Mouse (Mus musculus) MEL (cell line): ENCODE data around the gene Ndel1. TPM values are rescaled to one million over a fixed set of nuclear protein-coding genes. Genes with fewer than 3 reads are reported as not detected.

Experiments used
- DNase-seq: peaks from one replicate; pipeline ENCODE4 v3.0.0; 2011; ENCODE audit warnings: low read depth, low spot score
- H3K27ac ChIP-seq: 2 replicates; pipeline ENCODE4 v1.5.1; 2012; ENCODE audit warnings: low read depth, mild to moderate bottlenecking, control low read depth, low read length, moderate library complexity; ENCODE audit not compliant: control insufficient read depth
- H3K27me3 ChIP-seq, 2 experiments: fragments of 150-350 bp in 1 of 2; sonication (generic) in 1 of 2; 2 replicates each; pipeline ENCODE4 v1.6.1; 2012; ENCODE audit warnings: low read length in 2 of 2, mild to moderate bottlenecking in 2 of 2, improper control_type of control experiment in 1 of 2, moderate library complexity in 1 of 2; ENCODE audit not compliant: insufficient read depth in 2 of 2, control insufficient read depth in 1 of 2
- H3K36me3 ChIP-seq, 2 experiments: 2 replicates each; pipeline ENCODE4 v1.6.1; 2012 to 2014; ENCODE audit warnings: low read length in 2 of 2, improper control_type of control experiment in 1 of 2, inconsistent platforms in 1 of 2, mild to moderate bottlenecking in 1 of 2; ENCODE audit not compliant: insufficient read depth in 2 of 2, control insufficient read depth in 1 of 2
- H3K4me1 ChIP-seq, 2 experiments: fragments of 150-350 bp in 1 of 2; sonication (generic) in 1 of 2; 2 replicates each; pipeline ENCODE4 v1.6.1; 2012; ENCODE audit warnings: low read length in 2 of 2, improper control_type of control experiment in 1 of 2, mild to moderate bottlenecking in 1 of 2; ENCODE audit not compliant: insufficient read depth in 2 of 2, control insufficient read depth in 1 of 2
- H3K4me3 ChIP-seq, 2 experiments: fragments of 150-350 bp in 1 of 2; sonication (generic) in 1 of 2; 2 replicates each; pipeline ENCODE4 v1.5.1; 2012; ENCODE audit warnings: low read depth in 2 of 2, low read length in 2 of 2, mild to moderate bottlenecking in 2 of 2, moderate library complexity in 2 of 2, control low read depth in 1 of 2, improper control_type of control experiment in 1 of 2; ENCODE audit not compliant: control insufficient read depth in 1 of 2, insufficient read depth in 1 of 2
- H3K79me2 ChIP-seq: 2 replicates; pipeline ENCODE4 v1.6.1; 2012; ENCODE audit warnings: mild to moderate bottlenecking, low read length, moderate library complexity; ENCODE audit not compliant: control insufficient read depth, poor library complexity, insufficient read depth
- H3K9ac ChIP-seq: 2 replicates; pipeline ENCODE4 v1.6.1; 2012; ENCODE audit warnings: low read depth, mild to moderate bottlenecking, control low read depth, low read length, moderate library complexity; ENCODE audit not compliant: control insufficient read depth, poor library complexity, severe bottlenecking
- H3K9me3 ChIP-seq: fragments of 150-350 bp; sonication (generic); replicated peaks from 2 replicates; pipeline ENCODE4 v1.6.1; 2012; ENCODE audit warnings: mild to moderate bottlenecking, low read length, improper control_type of control experiment, moderate library complexity; ENCODE audit not compliant: insufficient read depth
- CHD2 ChIP-seq: IDR thresholded peaks from 2 replicates; pipeline ENCODE4 v1.6.1; 2011; ENCODE audit warnings: low read length, improper control_type of control experiment
- CTCF ChIP-seq, 3 experiments: IDR thresholded peaks in 2 of 3; conservative IDR thresholded peaks in 1 of 3; 2 replicates each; pipeline ENCODE4 v1.5.1; 2011 to 2012; ENCODE audit warnings: low read length in 3 of 3, low read depth in 2 of 3, mild to moderate bottlenecking in 2 of 3, improper control_type of control experiment in 1 of 3, inconsistent platforms in 1 of 3, mixed read lengths in 1 of 3, moderate library complexity in 1 of 3; ENCODE audit not compliant: control insufficient read depth in 1 of 3, insufficient read depth in 1 of 3, poor library complexity in 1 of 3, severe bottlenecking in 1 of 3
- EP300 ChIP-seq, 2 experiments: IDR thresholded peaks; 2 replicates each; pipeline ENCODE4 v1.6.1; 2011; ENCODE audit warnings: improper control_type of control experiment in 2 of 2, low read length in 2 of 2, low read depth in 1 of 2, mild to moderate bottlenecking in 1 of 2
- ETS1 ChIP-seq: IDR thresholded peaks from 2 replicates; pipeline ENCODE4 v1.6.1; 2012; ENCODE audit warnings: low read depth, mild to moderate bottlenecking, inconsistent platforms, low read length, improper control_type of control experiment, moderate library complexity
- GABPA ChIP-seq: IDR thresholded peaks from 2 replicates; pipeline ENCODE4 v1.6.1; 2012; ENCODE audit warnings: low read depth, mild to moderate bottlenecking, inconsistent platforms, low read length, improper control_type of control experiment, moderate library complexity
- HCFC1 ChIP-seq: IDR thresholded peaks from 2 replicates; pipeline ENCODE4 v1.6.1; 2012; ENCODE audit warnings: low read depth, mild to moderate bottlenecking, inconsistent platforms, low read length, improper control_type of control experiment, moderate library complexity
- JUND ChIP-seq: IDR thresholded peaks from 2 replicates; pipeline ENCODE4 v1.6.1; 2011; ENCODE audit warnings: low read depth, mild to moderate bottlenecking, improper control_type of control experiment, low read length
- MAFK ChIP-seq: IDR thresholded peaks from 2 replicates; pipeline ENCODE4 v1.6.1; 2011; ENCODE audit warnings: low read depth, mild to moderate bottlenecking, low read length, improper control_type of control experiment, borderline replicate concordance
- MAX ChIP-seq: IDR thresholded peaks from 2 replicates; pipeline ENCODE4 v1.6.1; 2011; ENCODE audit warnings: low read length, improper control_type of control experiment
- MEF2A ChIP-seq: IDR thresholded peaks from 2 replicates; pipeline ENCODE4 v1.6.1; 2014; ENCODE audit warnings: low read depth, mild to moderate bottlenecking, inconsistent platforms, low read length, improper control_type of control experiment; ENCODE audit not compliant: poor library complexity, insufficient replicate concordance, severe bottlenecking; ENCODE audit errors: extremely low read depth
- MXI1 ChIP-seq: IDR thresholded peaks from 2 replicates; pipeline ENCODE4 v1.6.1; 2011; ENCODE audit warnings: mild to moderate bottlenecking, low read depth, low read length, improper control_type of control experiment
- MYB ChIP-seq: IDR thresholded peaks from 2 replicates; pipeline ENCODE4 v1.6.1; 2011; ENCODE audit warnings: mild to moderate bottlenecking, low read depth, low read length, improper control_type of control experiment
- POLR2AphosphoS5 ChIP-seq: IDR thresholded peaks from 2 replicates; pipeline ENCODE4 v1.6.1; 2012; ENCODE audit warnings: low read depth, borderline replicate concordance, mild to moderate bottlenecking, inconsistent platforms, low read length, moderate library complexity, mixed read lengths
- SIN3A ChIP-seq: IDR thresholded peaks from 2 replicates; pipeline ENCODE4 v1.6.1; 2012; ENCODE audit warnings: low read length, improper control_type of control experiment, inconsistent platforms
- SMC3 ChIP-seq: IDR thresholded peaks from 2 replicates; pipeline ENCODE4 v1.6.1; 2011; ENCODE audit warnings: low read depth, low read length, improper control_type of control experiment
- TAL1 ChIP-seq: IDR thresholded peaks from 2 replicates; pipeline ENCODE4 v1.6.1; 2012; ENCODE audit warnings: mild to moderate bottlenecking, inconsistent platforms, low read length, moderate library complexity, mixed read lengths
- TCF12 ChIP-seq: IDR thresholded peaks from 2 replicates; pipeline ENCODE4 v1.6.1; 2014; ENCODE audit warnings: low read depth, mild to moderate bottlenecking, inconsistent platforms, low read length, improper control_type of control experiment, moderate library complexity
- UBTF ChIP-seq: IDR thresholded peaks from 2 replicates; pipeline ENCODE4 v1.6.1; 2012; ENCODE audit warnings: low read depth, mild to moderate bottlenecking, inconsistent platforms, low read length, improper control_type of control experiment, moderate library complexity, borderline replicate concordance; ENCODE audit not compliant: insufficient read depth
- ZC3H11A ChIP-seq: IDR thresholded peaks from 2 replicates; pipeline ENCODE4 v1.6.1; 2012; ENCODE audit warnings: low read depth, mild to moderate bottlenecking, inconsistent platforms, low read length, improper control_type of control experiment
- ZKSCAN1 ChIP-seq: IDR thresholded peaks from 2 replicates; pipeline ENCODE4 v1.6.1; 2012; ENCODE audit warnings: low read depth, mild to moderate bottlenecking, inconsistent platforms, low read length, improper control_type of control experiment, moderate library complexity
- ZMIZ1 ChIP-seq: IDR thresholded peaks from 2 replicates; pipeline ENCODE4 v1.6.1; 2012; ENCODE audit warnings: low read depth, mild to moderate bottlenecking, inconsistent platforms, low read length, improper control_type of control experiment, moderate library complexity
- ZNF384 ChIP-seq: IDR thresholded peaks from 2 replicates; pipeline ENCODE4 v1.6.1; 2012; ENCODE audit warnings: low read depth, mild to moderate bottlenecking, inconsistent platforms, low read length, improper control_type of control experiment
- polyA plus RNA-seq, 2 experiments: library from polyadenylated mRNA; stranded (reverse) in 1 of 2; unstranded in 1 of 2; fragments of >175 nt in 1 of 2; fragments of >200 nt in 1 of 2; gene quantifications; 2 replicates each; pipeline versions ENCODE4 v1.2.1 to v1.2.4; 2012; ENCODE audit warnings: low replicate concordance in 2 of 2, low read depth in 1 of 2; ENCODE audit not compliant: insufficient read length in 2 of 2, insufficient read depth in 1 of 2, missing spikeins in 1 of 2
- total RNA-seq: library from RNA; depleted of rRNA; stranded (reverse); fragments of 300-350 nt; gene quantifications from 2 replicates; pipeline ENCODE4 v1.2.3, GENCODE M21; 2012

Gene Ndel1
- total and polyA plus RNA-seq, 3 experiments = 55.0 to 70.7 (median 61.2) TPM

GRCm38 (mm10) chr11:68778855-68779254, 92.8 kb downstream of the Ndel1 start:
- no peak overlapping the region for H3K27ac ChIP-seq
- no peak overlapping the region for H3K4me3 ChIP-seq
- TF ChIP-seq ZC3H11A (no peak), CHD2 (no peak), EP300 (IDR thresholded peaks at IDR 0.05; ENCODE audit: low read depth in 1 of 2, low read length in 2 of 2) (no peak), CTCF (IDR thresholded peaks at IDR 0.05 in 2 of 3, conservative IDR thresholded peaks at IDR 0.05 in 1 of 3; ENCODE audit: control insufficient read depth in 1 of 3, insufficient read depth in 1 of 3, low read depth in 2 of 3, low read length in 3 of 3, poor library complexity in 1 of 3, severe bottlenecking in 1 of 3) (no peak), SMC3 (no peak), UBTF (no peak), ZMIZ1 (no peak), TCF12 (no peak), MEF2A (no peak), POLR2AphosphoS5 (no peak), HCFC1 (no peak), MAX (no peak), MXI1 (no peak), ZNF384 (no peak), ETS1 (no peak), JUND (no peak), ZKSCAN1 (no peak), GABPA (no peak), SIN3A (no peak), MYB (no peak)
- H3K36me3 ChIP-seq = peaks cover 0 to 55% of the 10 kb centered on the region in 2 experiments; a peak in 2 of 4 replicates
- no peak for DNase-seq
- H3K79me2 ChIP-seq = no peaks in the 10 kb centered on the region
- no peak overlapping the region for H3K9ac ChIP-seq
- no peaks in the 10 kb centered on the region for H3K4me1 ChIP-seq
- H3K9me3 ChIP-seq = no peaks in the 10 kb centered on the region
- no peaks in the 10 kb centered on the region for H3K27me3 ChIP-seq

- Histone ChIP-seq H3K79me2 (no peaks in the 10 kb centered on the region), H3K27me3 (no peaks in the 10 kb centered on the region), H3K36me3 (peaks cover 0 to 52% of the 10 kb centered on the region in 2 experiments; a peak in 2 of 4 replicates), H3K4me1 (no peaks in the 10 kb centered on the region), H3K27ac (no peak overlapping the region), H3K9ac (no peak overlapping the region), H3K4me3 (no peak overlapping the region), H3K9me3 (no peaks in the 10 kb centered on the region)
- TF ChIP-seq MYB (no peak), TAL1 (no peak), MAFK (peak; percentile 80), JUND (no peak)
- DNase-seq = no peak
These were observed 93.7 kb downstream of the Ndel1 start for GRCm38 (mm10) chr11:68777933-68778332.
